In genomic region chr6:55646111-55646823, GRCm38 (mm10) we compare ENCODE assay signal across 20 mouse cellular contexts. TPM values are rescaled to one million over a fixed set of nuclear protein-coding genes. Genes with fewer than 3 reads are reported as not detected.
A peak's percentile ranks its signal among the peaks of the same experiment; 100 is the strongest.
DNase-seq lines count a peak whose midpoint lies in the region; ATAC-seq and TF ChIP-seq lines count a peak whose summit lies in the region.
"Had no signal": no experiment of that assay in that cellular context is flagged by ENCODE, and none has a peak within 500 bp of the region (broad histone marks: within the 10 kb centered on the region; RNA-seq: fewer than 3 reads in every experiment).

No protein-coding gene starts in this region.

- no peak overlapping the region for H3K9ac ChIP-seq in forebrain, embryonic 11.5 days (ENCODE audit: low read length)
- H3K9ac ChIP-seq in forebrain, postnatal 0 days = no peak overlapping the region
- no peak overlapping the region for H3K9ac ChIP-seq in midbrain, embryonic 13.5 days (replicated peaks)
- H3K9ac ChIP-seq: embryonic facial prominence, embryonic 13.5 days; limb, embryonic 15.5 days; stomach, embryonic 15.5 days had no signal

- intact Hi-C loops in heart, postnatal 14 days (cut with DNase I) = no loop called here

- no peaks in the 10 kb centered on the region for H3K27me3 ChIP-seq in forebrain, embryonic 11.5 days (ENCODE audit: control insufficient read depth, insufficient read depth, low read length)
- no peaks in the 10 kb centered on the region for H3K27me3 ChIP-seq in forebrain, embryonic 10.5 days (ENCODE audit: poor library complexity, severe bottlenecking)
- H3K27me3 ChIP-seq in forebrain, postnatal 0 days (ENCODE audit: insufficient read depth, low read length) = no peaks in the 10 kb centered on the region
- no peaks in the 10 kb centered on the region for H3K27me3 ChIP-seq in midbrain, embryonic 13.5 days
- H3K27me3 ChIP-seq: limb, embryonic 15.5 days; stomach, embryonic 15.5 days had no signal

- H3K36me3 ChIP-seq in forebrain, embryonic 11.5 days (ENCODE audit: control insufficient read depth, insufficient read depth, low read length) = no peaks in the 10 kb centered on the region
- H3K36me3 ChIP-seq in forebrain, embryonic 10.5 days (replicated peaks) = no peaks in the 10 kb centered on the region
- no peaks in the 10 kb centered on the region for H3K36me3 ChIP-seq in forebrain, postnatal 0 days (ENCODE audit: insufficient read depth)
- no peaks in the 10 kb centered on the region for H3K36me3 ChIP-seq in midbrain, embryonic 13.5 days
- H3K36me3 ChIP-seq: embryonic facial prominence, embryonic 13.5 days; limb, embryonic 15.5 days; stomach, embryonic 15.5 days had no signal

- H3K27ac ChIP-seq in forebrain, embryonic 11.5 days (ENCODE audit: low read depth, low read length) = no peak overlapping the region
- no peak overlapping the region for H3K27ac ChIP-seq in forebrain, embryonic 10.5 days
- peak overlapping the region; percentile 85 for H3K27ac ChIP-seq in forebrain, postnatal 0 days (ENCODE audit: low read depth, low read length)
- peak overlapping the region; percentile 26; the same call in 1 of the 2 replicates for H3K27ac ChIP-seq in midbrain, embryonic 13.5 days
- H3K27ac ChIP-seq: embryonic facial prominence, embryonic 13.5 days; limb, embryonic 15.5 days; stomach, embryonic 15.5 days had no signal

- TF ChIP-seq CTCF in forebrain, postnatal 0 days (IDR thresholded peaks at IDR 0.05; ENCODE audit: low read depth) = no peak

- no peak overlapping the region for H3K4me3 ChIP-seq in forebrain, embryonic 11.5 days (ENCODE audit: low read depth, low read length)
- H3K4me3 ChIP-seq in forebrain, embryonic 10.5 days = no peak overlapping the region
- H3K4me3 ChIP-seq in forebrain, postnatal 0 days (ENCODE audit: low read depth, low read length) = no peak overlapping the region
- H3K4me3 ChIP-seq in midbrain, embryonic 13.5 days (replicated peaks) = no peak overlapping the region
- H3K4me3 ChIP-seq: embryonic facial prominence, embryonic 13.5 days; limb, embryonic 15.5 days; myocyte; stomach, embryonic 15.5 days had no signal

- ATAC-seq in forebrain, embryonic 11.5 days (replicated peaks; ENCODE audit: low FRiP score) = peak; percentile 36
- peak; percentile 21 for ATAC-seq in forebrain, postnatal 0 days
- ATAC-seq in midbrain, embryonic 13.5 days = peak; percentile 66

- WGBS in forebrain, embryonic 11.5 days = 76% methylated on average over 14 of the region's 14 CpGs
- 88% methylated on average over 14 of the region's 14 CpGs for WGBS in forebrain, embryonic 10.5 days
- 45% methylated on average over 14 of the region's 14 CpGs for WGBS in forebrain, postnatal 0 days
- WGBS in midbrain, embryonic 13.5 days = 45% methylated on average over 14 of the region's 14 CpGs

- 0 out of 2 replicates have a peak, but pooled peaks cover 3% of the 10 kb centered on the region for H3K4me1 ChIP-seq in forebrain, embryonic 11.5 days (replicated peaks; ENCODE audit: control insufficient read depth, insufficient read depth, low read length)
- H3K4me1 ChIP-seq in forebrain, embryonic 10.5 days = peaks cover 11% of the 10 kb centered on the region; the same call in 1 of the 2 replicates
- peaks cover 4% of the 10 kb centered on the region; the same call in 1 of the 2 replicates for H3K4me1 ChIP-seq in forebrain, postnatal 0 days (ENCODE audit: insufficient read depth)
- H3K4me1 ChIP-seq in midbrain, embryonic 13.5 days (replicated peaks) = peaks cover 44% of the 10 kb centered on the region
- H3K4me1 ChIP-seq: stomach, embryonic 15.5 days had no signal

- H3K9me3 ChIP-seq in forebrain, embryonic 11.5 days (ENCODE audit: control insufficient read depth, low read length) = no peaks in the 10 kb centered on the region
- no peaks in the 10 kb centered on the region for H3K9me3 ChIP-seq in forebrain, embryonic 10.5 days
- no peaks in the 10 kb centered on the region for H3K9me3 ChIP-seq in forebrain, postnatal 0 days (ENCODE audit: low read length)
- no peaks in the 10 kb centered on the region for H3K9me3 ChIP-seq in midbrain, embryonic 13.5 days
- H3K9me3 ChIP-seq: embryonic facial prominence, embryonic 13.5 days; limb, embryonic 15.5 days; stomach, embryonic 15.5 days had no signal

- no peak overlapping the region for H3K4me2 ChIP-seq in forebrain, embryonic 11.5 days (ENCODE audit: low read depth, low read length, severe bottlenecking)
- H3K4me2 ChIP-seq in forebrain, postnatal 0 days (ENCODE audit: low read depth) = 0 out of 2 replicates have a peak overlapping the region, but pooled peaks have one; percentile 10
- H3K4me2 ChIP-seq in midbrain, embryonic 13.5 days (replicated peaks) = peak overlapping the region; percentile 11; the same call in 1 of the 2 replicates
- H3K4me2 ChIP-seq: embryonic facial prominence, embryonic 13.5 days; limb, embryonic 15.5 days; stomach, embryonic 15.5 days had no signal

- no peak for DNase-seq in forebrain, embryonic 11.5 days (ENCODE audit: low spot score)
- no peak for DNase-seq in forebrain, embryonic 10.5 days (ENCODE audit: extremely low spot score, low spot score)
- DNase-seq in brain, adult 2 months (ENCODE audit: low read depth, low spot score) = peak; percentile 26
- DNase-seq in forebrain, postnatal 0 days = peak; percentile 49
- DNase-seq in kidney, postnatal 14 days = no peak
- DNase-seq in Muller cell, postnatal 12 days (ENCODE audit: inconsistent ontology term) = no peak
- DNase-seq in heart, postnatal 14 days = no peak
- DNase-seq: kidney, adult 2 months; lung, adult 18-20 months; thymus, postnatal 25 days had no signal

RNA-seq across cellular contexts. Expression of gene Neurod6, which starts 34.8 kb away (rescaled TPM):
- polyA plus RNA-seq in forebrain, embryonic 11.5 days (2014; fragmentation: Nextera tagmentation; extraction: Ambion mirVana) = 7.6 and 7.8 TPM in 2 replicates
- polyA plus RNA-seq in forebrain, embryonic 10.5 days (2016; fragmentation: Nextera tagmentation; extraction: Ambion mirVana) = 0.21 TPM in 1 of 2 replicates, not detected in the other
- total RNA-seq in forebrain, postnatal 0 days (2014; rRNA removed) = 189 and 251 TPM in 2 replicates
- 238 and 397 TPM in 2 replicates for polyA plus RNA-seq in forebrain, postnatal 0 days (2015; fragmentation: Nextera tagmentation; extraction: Ambion mirVana)
- polyA plus RNA-seq in midbrain, embryonic 13.5 days (2015; fragmentation: Nextera tagmentation; extraction: Ambion mirVana) = 23.1 and 28.7 TPM in 2 replicates
- not detected for total RNA-seq in heart, postnatal 14 days (2021)
- total RNA-seq: adrenal gland, adult 18-20 months; common myeloid progenitor, adult 5-6 weeks; heart, postnatal 25 days had no signal
- polyA plus RNA-seq: gonadal fat pad, adult 2 months; kidney, adult 2 months; large intestine, adult 2 months; limb, embryonic 15.5 days; myocyte had no signal

Comparison
In these comparisons a context has a peak if more than half of its experiments do, and no peak if none do; other contexts are left out.
1. DNase-seq: peak in brain, adult 2 months (single experiment) and forebrain, postnatal 0 days (single experiment); none in forebrain, embryonic 11.5 days (single experiment), forebrain, embryonic 10.5 days (single experiment), kidney, postnatal 14 days (single experiment), Muller cell, postnatal 12 days (single experiment) and heart, postnatal 14 days (0 of 2).
2. H3K27ac ChIP-seq: peak in forebrain, postnatal 0 days (single experiment) and midbrain, embryonic 13.5 days (single experiment); none in forebrain, embryonic 11.5 days (single experiment) and forebrain, embryonic 10.5 days (single experiment).
3. Peak in every context shown above with its lines, with median percentiles within 50 percentile points of each other: ATAC-seq.